Mouse (Mus musculus) urinary bladder, postnatal 36 days (tissue): ENCODE measurements around the gene Dhx15.
A peak's percentile ranks its signal among the peaks of the same experiment; 100 is the strongest.

Source experiments
- DNase-seq, 2 experiments: peaks; one replicate each; pipeline ENCODE4 v3.0.0; 2022; ENCODE audit warnings: low spot score in 2 of 2, mixed read lengths in 1 of 2

Dhx15 gene

GRCm38 (mm10) chr5:52145684-52146083 lies 44.6 kb downstream of the Dhx15 start:
- DNase-seq: no peak

DNA sequence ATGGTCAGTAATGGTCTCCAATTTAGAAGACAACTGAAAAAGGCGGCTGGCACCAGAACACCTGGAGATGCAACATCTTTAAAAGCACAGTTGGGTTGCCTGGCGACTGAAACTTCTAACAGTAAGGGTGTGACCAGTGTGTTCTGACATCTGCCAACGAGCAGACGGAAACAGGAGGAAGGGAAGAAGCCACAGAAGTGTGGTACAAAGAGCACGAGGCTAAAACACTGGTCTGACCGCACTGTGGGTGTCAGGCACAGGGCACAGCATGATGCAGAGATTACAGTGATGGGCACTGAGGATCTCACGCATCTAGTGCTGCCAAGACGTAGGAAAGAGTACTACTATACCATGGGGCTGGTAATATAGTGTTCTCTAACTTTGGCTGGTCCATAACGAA lies 48.4 kb downstream of the Dhx15 start:
- no peak for DNase-seq

DNA sequence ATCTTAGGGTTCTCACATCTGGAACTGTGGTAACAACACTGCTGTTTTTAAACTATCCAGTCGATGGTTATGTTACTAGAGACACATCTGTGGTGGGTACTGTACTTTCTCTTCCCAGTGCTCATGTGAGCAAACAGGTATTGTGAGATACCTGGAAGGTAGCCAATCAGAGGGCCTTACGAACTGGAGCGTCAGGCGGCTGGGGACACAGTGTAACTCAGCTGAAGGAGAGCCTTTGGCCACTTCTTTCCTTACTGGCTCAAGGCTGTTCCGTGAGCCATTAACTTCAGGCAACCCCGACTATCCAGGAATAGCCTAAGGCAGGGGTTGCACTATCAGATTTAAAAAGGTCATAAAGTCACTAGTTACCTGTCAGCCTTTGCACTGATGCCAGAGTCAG lies 51.5 kb downstream of the Dhx15 start:
- no peak for DNase-seq

DNA sequence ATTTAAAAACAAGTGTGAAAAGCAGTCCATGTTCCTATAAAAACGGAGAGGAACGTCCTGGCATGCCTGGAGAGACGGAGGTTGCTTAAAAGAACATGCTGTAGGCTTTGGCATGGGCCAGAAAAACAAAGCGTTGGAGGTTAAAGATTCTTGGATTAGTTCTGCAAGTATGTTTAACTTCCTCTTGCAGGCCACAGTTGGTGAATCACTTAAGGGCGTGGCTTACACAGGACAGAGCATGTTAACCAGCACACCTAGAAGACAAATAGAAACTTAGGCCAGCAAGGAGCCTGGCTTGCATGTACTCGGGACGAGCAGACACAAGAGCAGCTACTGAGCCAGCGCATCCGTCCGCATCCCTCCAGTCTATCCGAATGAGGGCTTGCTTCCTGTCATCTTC lies 52.2 kb downstream of the Dhx15 start:
- DNase-seq: peak in 1 of 2 experiments; percentile 31

DNA sequence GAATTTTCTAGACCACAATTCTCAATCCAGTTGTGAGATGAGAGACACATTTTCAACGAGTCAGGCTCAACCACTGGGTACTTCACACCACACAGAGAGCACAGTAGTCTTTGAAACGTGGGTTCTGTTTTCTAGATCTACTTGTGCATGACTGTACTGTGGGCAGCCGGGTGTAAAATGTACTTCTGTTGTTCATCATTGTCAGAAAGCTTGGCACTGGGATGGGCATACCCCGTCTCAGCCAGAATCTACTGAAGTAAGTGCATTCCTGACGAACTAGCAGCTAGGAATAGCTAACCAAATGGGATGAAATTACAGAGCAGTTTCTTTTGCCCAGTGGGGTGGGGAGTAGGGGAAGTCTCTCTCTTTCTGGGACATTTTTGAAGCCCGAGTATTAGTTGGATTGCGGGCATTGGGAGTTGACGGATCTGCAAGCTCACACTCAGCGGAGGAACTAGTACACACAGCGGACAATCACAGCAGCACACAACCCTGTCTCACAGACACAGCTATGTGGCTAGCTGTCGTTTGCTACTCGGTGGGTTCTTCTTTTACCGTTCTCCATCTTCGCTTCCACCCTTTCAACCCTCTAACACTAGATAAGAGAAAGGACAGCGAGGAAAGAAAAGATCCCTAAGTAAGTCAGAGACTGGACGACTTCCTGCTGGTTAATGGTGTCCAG lies 54.7 kb downstream of the Dhx15 start:
- DNase-seq: no peak

GRCm38 (mm10) chr5:52132840-52133239 lies 57.5 kb downstream of the Dhx15 start:
- DNase-seq: no peak

DNA sequence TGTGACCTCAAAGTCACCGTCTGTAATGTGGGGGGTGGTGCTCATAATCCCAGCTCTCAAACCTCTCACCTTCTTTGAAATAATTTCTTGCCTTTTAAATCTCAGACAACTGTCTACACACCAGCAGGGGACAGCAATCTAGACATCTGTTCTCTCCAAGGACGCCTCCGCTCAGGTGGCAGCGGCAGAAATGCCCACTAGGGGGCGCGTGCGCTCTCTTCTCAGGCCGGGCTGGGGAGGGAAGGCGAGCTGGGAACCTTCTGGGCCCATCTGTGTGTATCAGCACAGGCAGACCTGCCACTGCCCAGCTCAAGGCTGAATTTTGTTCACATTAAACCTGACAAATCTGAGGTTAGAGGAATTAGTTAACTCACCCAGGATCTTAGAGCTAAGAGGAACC lies 58.2 kb downstream of the Dhx15 start:
- DNase-seq: no peak

GRCm38 (mm10) chr5:52131389-52131788 lies 58.9 kb downstream of the Dhx15 start:
- DNase-seq: no peak

- DNase-seq: no peak
These were observed 59.8 kb downstream of the Dhx15 start for GRCm38 (mm10) chr5:52130496-52130895.

GRCm38 (mm10) chr5:52126263-52126662 lies 64.1 kb downstream of the Dhx15 start:
- DNase-seq: no peak

- no peak for DNase-seq
These were observed 64.5 kb downstream of the Dhx15 start for GRCm38 (mm10) chr5:52125854-52126253.

GRCm38 (mm10) chr5:52122146-52122545 lies 68.2 kb downstream of the Dhx15 start:
- DNase-seq: no peak

- no peak for DNase-seq
These were observed 70.5 kb downstream of the Dhx15 start for GRCm38 (mm10) chr5:52119822-52120221.

DNA sequence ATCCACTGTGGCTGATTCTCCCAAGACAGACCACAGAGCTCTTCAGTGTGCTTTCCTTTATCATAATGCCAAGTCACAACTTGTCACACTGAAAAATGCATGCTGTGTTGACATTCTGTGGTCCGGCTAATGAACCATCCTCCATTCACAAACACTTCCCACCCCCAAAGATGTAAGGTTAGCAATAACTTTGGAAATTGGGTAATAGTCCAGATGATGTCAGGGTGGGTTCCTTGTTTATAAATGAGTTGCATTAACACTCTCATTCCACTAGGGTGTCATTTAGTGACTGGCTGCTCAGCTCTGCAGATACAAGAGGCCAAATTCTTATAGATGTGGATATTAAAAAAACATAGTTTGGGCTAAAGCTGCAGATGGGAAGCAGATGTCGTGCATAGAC lies 71.1 kb downstream of the Dhx15 start:
- no peak for DNase-seq

GRCm38 (mm10) chr5:52117829-52118228 lies 72.5 kb downstream of the Dhx15 start:
- no peak for DNase-seq

GRCm38 (mm10) chr5:52116404-52116803 lies 73.9 kb downstream of the Dhx15 start:
- no peak for DNase-seq

DNA sequence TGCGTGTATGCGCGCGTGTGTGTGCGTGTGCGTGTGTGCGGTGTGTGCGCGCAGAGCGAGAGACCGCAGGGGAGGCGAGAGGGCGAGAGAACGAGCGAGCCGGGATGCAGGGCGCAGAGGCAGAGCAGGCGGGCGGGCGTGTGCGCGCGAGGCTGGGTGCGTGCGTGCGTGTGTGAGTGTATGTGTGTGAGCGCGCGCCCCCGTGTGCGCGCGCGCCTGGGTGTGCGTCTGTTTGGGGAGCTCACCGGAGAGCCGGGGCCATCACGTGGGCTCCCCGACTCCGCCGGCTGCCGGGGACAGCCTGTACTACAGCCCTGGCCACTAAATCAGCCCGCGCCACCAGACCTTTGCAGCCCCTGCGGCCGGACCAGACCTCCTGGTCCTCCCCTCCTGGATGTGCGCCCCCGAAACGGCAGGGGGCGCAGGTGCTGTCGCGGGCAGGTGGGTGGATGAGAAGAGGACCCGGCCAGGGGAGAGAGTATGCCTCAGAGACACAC lies 74.4 kb downstream of the Dhx15 start:
- DNase-seq: peak; percentile 62 to 65

DNA sequence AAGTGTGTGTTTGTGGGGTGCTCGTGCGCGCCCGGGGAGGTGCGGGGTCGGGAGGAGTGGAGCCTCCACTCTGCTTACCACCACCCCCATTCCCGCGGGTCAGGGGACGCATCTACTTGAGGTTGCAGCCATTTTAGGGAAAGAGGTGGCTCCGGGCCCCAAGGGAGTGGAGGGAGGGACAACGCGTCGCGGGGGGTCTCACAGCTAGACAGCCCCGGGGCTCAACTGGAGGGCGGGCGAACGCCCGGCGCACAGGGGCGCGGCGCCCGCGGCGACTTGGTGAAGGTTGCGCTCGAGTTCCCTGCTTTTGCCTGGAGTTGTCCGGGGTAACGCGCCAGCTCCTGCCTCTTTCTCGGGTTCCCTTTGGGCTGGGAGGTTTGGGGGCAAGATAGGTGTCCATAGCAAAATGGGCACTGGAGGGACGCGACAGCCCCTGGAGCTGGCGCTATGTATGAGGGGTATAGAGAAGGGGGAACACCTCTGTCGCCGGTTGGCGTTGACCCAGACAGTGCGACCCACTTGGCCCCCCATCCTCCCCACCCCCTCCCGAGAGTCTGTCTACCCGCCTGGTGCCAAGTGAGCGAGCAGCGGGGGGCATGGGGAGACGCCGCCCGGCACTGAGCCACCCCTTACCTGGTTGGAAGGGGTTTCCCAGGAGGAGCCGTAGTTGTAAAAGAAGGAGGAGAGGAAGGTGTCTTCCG lies 75.4 kb downstream of the Dhx15 start:
- DNase-seq: no peak

DNA sequence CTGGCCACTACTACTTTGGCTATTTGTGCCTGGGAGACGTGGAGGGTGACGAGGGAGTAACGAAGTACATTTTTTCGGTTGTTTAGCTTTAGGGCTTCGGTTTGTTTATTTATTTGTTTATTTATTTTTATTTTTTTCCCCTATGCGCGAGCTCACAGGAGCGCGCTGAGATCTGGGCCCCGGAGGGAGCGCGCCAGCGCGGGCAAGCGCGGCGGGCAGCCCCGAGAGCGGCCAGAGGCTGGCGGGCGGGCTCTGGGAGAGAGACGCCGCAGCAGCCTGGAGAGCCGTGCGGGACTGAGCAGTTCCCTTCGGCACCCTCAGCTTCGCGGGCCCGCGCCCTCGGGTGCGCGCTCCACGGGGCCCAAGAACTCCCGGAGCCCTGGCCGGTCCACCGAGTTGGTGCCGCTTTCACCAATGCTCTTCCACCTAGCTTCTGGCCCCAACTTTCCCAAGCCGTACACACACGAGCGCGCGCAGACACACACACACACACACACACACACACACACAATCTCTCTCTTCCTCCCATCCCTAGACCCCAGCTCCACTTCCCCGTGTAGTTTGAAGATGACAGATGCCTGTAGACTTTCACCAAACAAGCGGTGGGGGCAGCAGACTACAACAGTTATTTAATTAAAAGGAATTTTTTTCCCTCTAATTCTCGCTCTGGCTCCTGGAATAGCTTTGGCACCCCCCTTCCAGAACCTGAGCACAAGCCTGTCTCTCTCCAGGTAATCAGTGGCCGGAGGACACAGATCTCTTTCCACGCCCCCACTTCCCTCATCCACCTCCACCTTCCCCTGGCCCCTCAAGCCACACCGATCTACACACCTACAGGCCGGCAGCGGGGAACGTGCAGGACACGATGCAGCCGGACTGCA lies 76.2 kb downstream of the Dhx15 start:
- DNase-seq: peak in 1 of 2 experiments; percentile 16

- DNase-seq: peak; percentile 29 to 48
These were observed 77.1 kb downstream of the Dhx15 start for GRCm38 (mm10) chr5:52112953-52113841.

- DNase-seq: no peak
These were observed 78.0 kb downstream of the Dhx15 start for GRCm38 (mm10) chr5:52112191-52112760.
